Mouse (Mus musculus) heart, embryonic 15.5 days (tissue): ENCODE results near the gene Ext2. TPM values are rescaled to one million over a fixed set of nuclear protein-coding genes. Genes with fewer than 3 reads are reported as not detected.

ENCODE experiments used
- ATAC-seq: fragments of 200-750 bp; cut with Nextera tagmentation; replicated peaks from 2 replicates; pipeline ENCODE4 v1.8.0; 2017; ENCODE audit warnings: low read depth, moderate TSS enrichment; ENCODE audit not compliant: insufficient number of reproducible peaks, insufficient read depth, low FRiP score
- H3K27ac ChIP-seq: fragments of 300-500 bp; sonication (generic); 2 replicates; pipeline ENCODE4 v1.5.1; 2015; ENCODE audit warnings: mild to moderate bottlenecking, inconsistent platforms
- H3K27me3 ChIP-seq: fragments of 300-500 bp; sonication (generic); 2 replicates; pipeline ENCODE4 v1.6.1; 2015; ENCODE audit warnings: inconsistent platforms
- H3K36me3 ChIP-seq: fragments of 300-500 bp; sonication (generic); 2 replicates; pipeline ENCODE4 v1.6.1; 2015; ENCODE audit warnings: mild to moderate bottlenecking, inconsistent platforms
- H3K4me1 ChIP-seq: fragments of 300-500 bp; sonication (generic); replicated peaks from 2 replicates; pipeline ENCODE4 v1.6.1; 2015; ENCODE audit warnings: inconsistent platforms
- H3K4me2 ChIP-seq: fragments of 300-500 bp; sonication (generic); 2 replicates; pipeline ENCODE4 v1.6.1; 2015; ENCODE audit warnings: inconsistent platforms, mild to moderate bottlenecking, moderate library complexity
- H3K4me3 ChIP-seq: fragments of 300-500 bp; sonication (generic); 2 replicates; pipeline ENCODE4 v1.5.1; 2015; ENCODE audit warnings: mild to moderate bottlenecking, inconsistent platforms
- H3K9ac ChIP-seq: fragments of 300-500 bp; sonication (generic); 2 replicates; pipeline ENCODE4 v1.6.1; 2015; ENCODE audit warnings: mild to moderate bottlenecking, inconsistent platforms
- H3K9me3 ChIP-seq: fragments of 300-500 bp; sonication (generic); replicated peaks from 2 replicates; pipeline ENCODE4 v1.6.1; 2016; ENCODE audit warnings: inconsistent platforms
- WGBS: fragments of 180-500 bp; shearing (Covaris S2); methylation state at CpG from one replicate; pipeline ENCODE4 v1.1.7; 2015; ENCODE audit warnings: mixed read lengths; 5-methylcytosine and 5-hydroxymethylcytosine counted together
- polyA plus RNA-seq: library from polyadenylated mRNA; unstranded; fragments of >200 nt; fragmentation: Nextera tagmentation; extraction: Ambion mirVana; gene quantifications from 2 replicates; pipeline ENCODE4 v1.2.1, GENCODE M21; 2015

Gene Ext2
- polyA plus RNA-seq, 1 experiment from 2014 or later = 57.6 TPM

DNA sequence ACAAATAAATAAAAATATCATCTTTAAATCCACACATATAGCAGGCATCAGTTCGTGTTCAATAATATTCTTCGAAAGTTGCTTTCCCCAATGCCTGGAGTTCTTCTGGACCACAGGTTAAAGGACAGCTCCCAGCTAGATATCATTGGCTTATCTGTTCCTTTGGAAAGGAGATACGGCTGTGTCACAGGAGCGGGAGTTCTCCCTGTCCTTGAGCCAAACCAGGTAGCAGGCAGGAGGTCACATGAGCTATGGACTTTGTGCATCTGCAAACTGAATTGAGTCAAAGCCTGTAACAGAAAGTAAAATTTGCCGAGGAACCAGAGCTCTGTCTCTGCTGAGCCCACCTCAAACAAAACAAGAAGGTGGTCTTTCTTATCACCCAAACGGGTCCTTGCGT, 209.3 kb downstream of the Ext2 start:
- Histone ChIP-seq H3K4me1 (no peaks in the 10 kb centered on the region), H3K9me3 (no peaks in the 10 kb centered on the region), H3K4me2 (no peak overlapping the region), H3K27me3 (peaks cover 6% of the 10 kb centered on the region; the same call in 1 of the 2 replicates), H3K27ac (no peak overlapping the region), H3K4me3 (no peak overlapping the region), H3K9ac (no peak overlapping the region), H3K36me3 (no peaks in the 10 kb centered on the region)
- WGBS = 59% methylated on average over 7 of the region's 7 CpGs
- ATAC-seq = no peak

Other genes starting within 250 kb of the Ext2 start
- 0.04 and 0.11 TPM in 2 replicates for gene Alx4, start 180.2 kb downstream of the Ext2 start, polyA plus RNA-seq
- gene Accs, start 27.4 kb upstream of the Ext2 start, polyA plus RNA-seq = 5.5 and 5.9 TPM in 2 replicates
- not detected in 2 replicates for gene Accsl, start 46.6 kb upstream of the Ext2 start, polyA plus RNA-seq
- 7.6 and 9.4 TPM in 2 replicates for gene Gm13889, start 134.6 kb upstream of the Ext2 start, polyA plus RNA-seq
- gene Gm27027, start 173.8 kb upstream of the Ext2 start, polyA plus RNA-seq = not detected in 2 replicates
- gene Alkbh3, start 188.2 kb upstream of the Ext2 start, polyA plus RNA-seq = 59.2 and 64.7 TPM in 2 replicates